ENCODE assay signal across 7 mouse cellular contexts in the genomic region with DNA sequence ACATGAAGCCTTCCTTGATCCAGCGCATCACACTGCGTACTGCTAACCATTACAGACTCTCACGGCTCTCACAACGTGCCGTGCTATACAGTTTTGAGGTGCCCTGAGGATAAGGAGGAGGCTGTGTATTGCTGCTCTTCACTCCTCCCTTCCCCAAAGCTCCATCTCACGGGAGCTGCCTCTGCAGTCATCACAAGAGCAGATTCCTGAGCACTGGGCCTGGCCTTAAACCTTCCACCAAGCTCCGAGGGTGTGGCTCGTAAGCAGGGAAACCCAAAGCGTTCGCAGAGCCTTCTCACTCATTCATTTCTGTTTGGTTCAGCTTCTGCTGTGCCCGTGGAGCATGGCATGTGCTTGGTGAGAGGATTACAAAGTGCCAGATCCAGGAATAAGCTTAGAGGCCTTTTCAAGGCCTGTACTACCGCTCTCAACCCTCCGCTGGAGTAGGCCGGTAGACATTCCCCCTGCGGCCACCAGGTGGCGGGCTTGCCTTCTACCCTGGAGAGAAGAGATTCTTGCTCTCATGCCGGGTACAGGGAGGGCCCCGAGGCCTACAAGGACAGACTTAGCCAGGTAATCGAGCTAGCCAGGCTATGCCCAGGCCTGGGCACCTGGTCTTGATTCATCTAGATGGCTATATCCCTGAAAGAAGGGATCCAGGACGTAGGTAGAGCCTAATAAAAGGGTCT. TPM values are rescaled to one million over a fixed set of nuclear protein-coding genes. Genes with fewer than 3 reads are reported as not detected.
DNase-seq lines count a peak whose midpoint lies in the region; ATAC-seq lines count a peak whose summit lies in the region.

No protein-coding gene starts in this region.

- peaks cover 36% of the 10 kb centered on the region for H3K36me3 ChIP-seq in intestine, embryonic 16.5 days (ENCODE audit: control insufficient read depth, insufficient read depth, low read length)
- peaks cover 22% of the 10 kb centered on the region for H3K36me3 ChIP-seq in midbrain, embryonic 11.5 days (ENCODE audit: control insufficient read depth, insufficient read depth, low read length)

- H3K4me2 ChIP-seq in intestine, embryonic 16.5 days (ENCODE audit: low read depth, low read length) = no peak overlapping the region
- H3K4me2 ChIP-seq in midbrain, embryonic 11.5 days = no peak overlapping the region

- H3K27me3 ChIP-seq in intestine, embryonic 16.5 days (replicated peaks; ENCODE audit: control insufficient read depth, insufficient read depth, low read length) = no peaks in the 10 kb centered on the region
- no peaks in the 10 kb centered on the region for H3K27me3 ChIP-seq in midbrain, embryonic 11.5 days (ENCODE audit: control insufficient read depth, insufficient read depth, low read length)

- ATAC-seq in intestine, embryonic 16.5 days = peak; percentile 73
- peak; percentile 69 for ATAC-seq in midbrain, embryonic 11.5 days (ENCODE audit: low FRiP score)

- no peak overlapping the region for H3K4me3 ChIP-seq in intestine, embryonic 16.5 days (ENCODE audit: low read length)
- no peak overlapping the region for H3K4me3 ChIP-seq in midbrain, embryonic 11.5 days (ENCODE audit: low read depth, low read length)

- intact Hi-C loops in left cerebral cortex, postnatal 25 days (cut with DNase I) = loop anchor here (1.0 to 2.0 kb wide), 3 partner anchors 44 to 135 kb away; a partner anchor contains a TSS

- peak; percentile 93 to 95 for DNase-seq in adrenal gland, adult 18-20 months (ENCODE audit: low spot score in 2 of 2)
- peak; percentile 90 for DNase-seq in embryo, embryonic 11 days
- peak; percentile 90 to 91 for DNase-seq in gastrocnemius, postnatal 4 days (ENCODE audit: low spot score in 2 of 2)
- DNase-seq in left cerebral cortex, postnatal 25 days (ENCODE audit: low spot score in 2 of 2) = peak; percentile 93 to 94
- DNase-seq in midbrain, embryonic 11.5 days (ENCODE audit: low spot score, missing footprints) = peak; percentile 99
- DNase-seq in skeletal muscle tissue, adult 2 months (ENCODE audit: low read depth, low spot score) = peak; percentile 89

- WGBS in intestine, embryonic 16.5 days = 41% methylated on average over 20 of the region's 20 CpGs
- WGBS in midbrain, embryonic 11.5 days = 47% methylated on average over 20 of the region's 20 CpGs

- peak overlapping the region; percentile 58 for H3K27ac ChIP-seq in intestine, embryonic 16.5 days (ENCODE audit: low read length)
- H3K27ac ChIP-seq in midbrain, embryonic 11.5 days (ENCODE audit: low read depth, low read length) = peak overlapping the region; percentile 8; the same call in 1 of the 2 replicates

- H3K9ac ChIP-seq in intestine, embryonic 16.5 days (ENCODE audit: low read depth, low read length) = peak overlapping the region; percentile 74
- H3K9ac ChIP-seq in midbrain, embryonic 11.5 days (ENCODE audit: low read length) = peak overlapping the region; percentile 52

- peaks cover 10% of the 10 kb centered on the region; the same call in 1 of the 2 replicates for H3K4me1 ChIP-seq in intestine, embryonic 16.5 days (ENCODE audit: control insufficient read depth, insufficient read depth, low read length)
- no peaks in the 10 kb centered on the region for H3K4me1 ChIP-seq in midbrain, embryonic 11.5 days (ENCODE audit: control insufficient read depth, insufficient read depth, low read length)

- H3K9me3 ChIP-seq in intestine, embryonic 16.5 days (ENCODE audit: control insufficient read depth, low read length) = peaks cover 2% of the 10 kb centered on the region; the same call in 1 of the 2 replicates
- no peaks in the 10 kb centered on the region for H3K9me3 ChIP-seq in midbrain, embryonic 11.5 days (ENCODE audit: control insufficient read depth, low read length)

RNA-seq across cellular contexts. Expression of a gene that starts 9.8 kb away (rescaled TPM):
- 10 to 100 TPM; 23.5 to 25.8 TPM for total RNA-seq in adrenal gland, adult 18-20 months (2021)
- total RNA-seq in gastrocnemius, postnatal 4 days (2021) = 10 to 100 TPM; 16.4 to 20.2 TPM
- 18.9 and 25.1 TPM in 2 replicates for polyA plus RNA-seq in intestine, embryonic 16.5 days (2015; fragmentation: Nextera tagmentation; extraction: Ambion mirVana)
- 10 to 100 TPM; 21.3 to 24.5 TPM for total RNA-seq in left cerebral cortex, postnatal 25 days (2021)
- polyA plus RNA-seq in midbrain, embryonic 11.5 days (2014; fragmentation: Nextera tagmentation; extraction: Ambion mirVana) = 43.4 and 48.6 TPM in 2 replicates

RNA-seq across cellular contexts. Expression of a gene that starts 27.4 kb away (rescaled TPM):
- total RNA-seq in adrenal gland, adult 18-20 months (2021) = 100 to 1,000 TPM; 151 to 170 TPM
- total RNA-seq in gastrocnemius, postnatal 4 days (2021) = 10 to 100 TPM; 84.8 to 88.2 TPM
- polyA plus RNA-seq in intestine, embryonic 16.5 days (2015; fragmentation: Nextera tagmentation; extraction: Ambion mirVana) = 116 and 119 TPM in 2 replicates
- 10 to 100 TPM; 73.1 to 85.4 TPM for total RNA-seq in left cerebral cortex, postnatal 25 days (2021)
- 117 and 119 TPM in 2 replicates for polyA plus RNA-seq in midbrain, embryonic 11.5 days (2014; fragmentation: Nextera tagmentation; extraction: Ambion mirVana)

RNA-seq across cellular contexts. Expression of a gene that starts 39.4 kb away (rescaled TPM):
- 10 to 100 TPM; 51.8 to 93.4 TPM for total RNA-seq in adrenal gland, adult 18-20 months (2021)
- 10 to 100 TPM; 27.7 to 29.4 TPM for total RNA-seq in gastrocnemius, postnatal 4 days (2021)
- 96.1 and 107 TPM in 2 replicates for polyA plus RNA-seq in intestine, embryonic 16.5 days (2015; fragmentation: Nextera tagmentation; extraction: Ambion mirVana)
- 10 to 100 TPM; 19.9 to 30.4 TPM for total RNA-seq in left cerebral cortex, postnatal 25 days (2021)
- polyA plus RNA-seq in midbrain, embryonic 11.5 days (2014; fragmentation: Nextera tagmentation; extraction: Ambion mirVana) = 66.0 and 70.7 TPM in 2 replicates

RNA-seq across cellular contexts. Expression of a gene that starts 57.4 kb away (rescaled TPM):
- total RNA-seq in adrenal gland, adult 18-20 months (2021) = 1 to 10 TPM; 2.5 to 3.8 TPM
- 1 to 10 TPM; 4.9 to 5.6 TPM for total RNA-seq in gastrocnemius, postnatal 4 days (2021)
- polyA plus RNA-seq in intestine, embryonic 16.5 days (2015; fragmentation: Nextera tagmentation; extraction: Ambion mirVana) = 14.8 and 15.3 TPM in 2 replicates
- 1 to 10 TPM; 1.8 to 2.6 TPM for total RNA-seq in left cerebral cortex, postnatal 25 days (2021)
- polyA plus RNA-seq in midbrain, embryonic 11.5 days (2014; fragmentation: Nextera tagmentation; extraction: Ambion mirVana) = 2.8 and 3.7 TPM in 2 replicates
